Mouse (Mus musculus) cerebellum, adult 8-10 months (tissue): Measurements from ENCODE around the gene Gm5169.
"Not testable (repeated sequence)": the region's sequence is repeated elsewhere in the genome, so short reads cannot be mapped to it uniquely, and the experiment has no call there.

Experiments
- DNase-seq: peaks from one replicate; pipeline ENCODE4 v3.0.0; 2022

Gm5169 gene

GRCm38 (mm10) chrX:25301355-25301754, at the start of gene Gm5169:
Gene Gm5169, minus strand, starts transcription at chrX:25301455.
- not testable (repeated sequence) for DNase-seq

DNA sequence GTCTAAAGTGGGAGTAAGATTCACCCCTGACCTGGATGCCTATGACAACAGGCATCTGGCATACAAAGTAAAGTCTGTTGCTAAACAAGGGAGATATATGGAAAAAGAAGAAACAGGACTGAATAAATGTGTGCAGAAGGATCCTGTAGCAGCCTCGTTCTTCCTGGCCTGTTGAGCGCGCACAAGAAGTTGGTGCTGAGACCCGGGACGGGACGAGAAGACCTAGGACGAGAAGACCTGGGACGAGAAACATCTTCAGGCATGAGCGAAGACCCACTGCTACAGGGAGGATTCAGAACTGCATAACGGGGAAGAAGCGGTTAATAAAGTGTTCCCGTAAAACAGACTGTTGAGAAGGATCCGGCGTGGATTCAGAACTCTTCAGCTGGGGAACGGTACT, 46.2 kb upstream of the Gm5169 start:
- not testable (repeated sequence) for DNase-seq
